Comparison of ENCODE assay signal across 9 mouse cellular contexts in the genomic region with DNA sequence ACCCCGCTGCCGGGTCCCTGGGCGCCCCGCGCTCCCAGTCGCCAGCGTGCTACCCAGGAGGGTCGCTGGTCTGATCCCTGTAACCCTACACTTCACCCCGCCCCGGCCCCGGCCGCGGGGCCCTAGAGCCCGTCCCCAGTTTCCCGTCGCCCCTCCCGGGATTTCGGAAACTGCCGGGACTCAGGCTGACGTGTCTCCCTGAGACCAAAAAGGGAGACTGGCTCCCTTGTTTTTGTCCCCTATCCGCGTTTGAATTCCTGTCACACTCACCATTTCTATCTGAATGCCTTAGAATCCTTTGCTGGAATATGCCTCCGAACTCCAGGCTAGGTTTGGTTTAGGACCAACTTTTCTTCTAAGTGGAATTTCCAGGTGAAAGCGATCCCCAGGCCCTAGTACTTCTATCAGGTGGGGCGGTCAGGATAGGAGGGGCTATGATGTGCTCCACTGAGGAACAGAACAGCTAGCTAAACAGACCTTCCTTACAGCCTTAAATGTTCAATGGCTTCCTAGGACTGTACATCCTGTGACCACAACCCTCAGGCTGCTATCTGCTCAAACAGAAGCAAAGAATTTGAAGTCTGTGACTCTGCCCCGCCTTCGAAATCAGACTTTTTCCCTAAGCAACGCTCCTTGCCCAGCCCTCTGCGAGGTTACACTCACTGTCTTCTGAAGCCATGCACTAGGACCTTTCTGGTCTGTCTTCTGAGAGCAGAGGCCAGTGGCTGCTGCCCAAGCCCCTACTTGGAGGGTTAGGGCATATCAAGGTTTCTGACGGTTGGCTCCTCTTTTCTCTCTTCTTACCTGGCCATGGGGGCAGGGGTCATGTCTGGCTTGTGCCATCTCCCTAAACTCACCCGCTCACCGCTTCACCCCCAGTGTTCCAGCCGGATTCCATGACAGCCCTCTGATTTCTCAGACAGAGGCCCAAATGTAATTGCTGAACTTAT. TPM values are rescaled to one million over a fixed set of nuclear protein-coding genes. Genes with fewer than 3 reads are reported as not detected.
DNase-seq lines count a peak whose midpoint lies in the region; ATAC-seq and TF ChIP-seq lines count a peak whose summit lies in the region.
"Had no signal": no experiment of that assay in that cellular context is flagged by ENCODE, and none has a peak within 500 bp of the region (broad histone marks: within the 10 kb centered on the region; RNA-seq: fewer than 3 reads in every experiment).

No protein-coding gene starts in this region.

- ATAC-seq in erythroblast, adult 5-6 weeks (replicated peaks; ENCODE audit: low FRiP score, poor library complexity, severe bottlenecking), result no peak
- peak; percentile 86 for ATAC-seq in forebrain, embryonic 13.5 days
- peak; percentile 85 for ATAC-seq in hindbrain, embryonic 11.5 days (ENCODE audit: low FRiP score)

- no peaks in the 10 kb centered on the region for H3K36me3 ChIP-seq in erythroblast, embryonic 14.5 days (ENCODE audit: control insufficient read depth)
- no peaks in the 10 kb centered on the region for H3K36me3 ChIP-seq in forebrain, embryonic 13.5 days (ENCODE audit: poor library complexity, severe bottlenecking)
- H3K36me3 ChIP-seq in hindbrain, embryonic 11.5 days (ENCODE audit: control insufficient read depth, insufficient read depth, low read length), result no peaks in the 10 kb centered on the region
- H3K36me3 ChIP-seq in myocyte (ENCODE audit: control insufficient read depth, insufficient read depth), result peaks cover 4% of the 10 kb centered on the region

- 8% methylated on average over 32 of the region's 33 CpGs for WGBS in forebrain, embryonic 13.5 days
- WGBS in hindbrain, embryonic 11.5 days, result 13% methylated on average over 26 of the region's 33 CpGs

- no peaks in the 10 kb centered on the region for H3K4me1 ChIP-seq in erythroblast, embryonic 14.5 days (ENCODE audit: control insufficient read depth)
- H3K4me1 ChIP-seq in forebrain, embryonic 13.5 days, result peaks cover 38% of the 10 kb centered on the region
- H3K4me1 ChIP-seq in hindbrain, embryonic 11.5 days (replicated peaks; ENCODE audit: control insufficient read depth, insufficient read depth, low read length), result peaks cover 12% of the 10 kb centered on the region; the same call in 1 of the 2 replicates

- TF ChIP-seq POLR2A in myocyte (IDR thresholded peaks at IDR 0.05; ENCODE audit: insufficient read length, low read depth), result no peak

- peak overlapping the region; percentile 9 for H3K4me3 ChIP-seq in erythroblast, embryonic 14.5 days (replicated peaks)
- H3K4me3 ChIP-seq in forebrain, embryonic 13.5 days, result peak overlapping the region; percentile 84
- peak overlapping the region; percentile 88 for H3K4me3 ChIP-seq in hindbrain, embryonic 11.5 days (ENCODE audit: low read depth, low read length)
- peak overlapping the region; percentile 95 for H3K4me3 ChIP-seq in myocyte

- peak overlapping the region; percentile 96 for H3K9ac ChIP-seq in forebrain, embryonic 13.5 days
- peak overlapping the region; percentile 97 for H3K9ac ChIP-seq in hindbrain, embryonic 11.5 days (ENCODE audit: low read depth, low read length)

- peak overlapping the region; percentile 77 for H3K27ac ChIP-seq in forebrain, embryonic 13.5 days
- H3K27ac ChIP-seq in hindbrain, embryonic 11.5 days (ENCODE audit: low read depth, low read length), result peak overlapping the region; percentile 67

- DNase-seq in adrenal gland, adult (ENCODE audit: inconsistent age in 2 of 2, low spot score in 1 of 2), result peak; percentile 57 to 81
- peak; percentile 81 for DNase-seq in hindbrain, embryonic 11.5 days (ENCODE audit: low spot score)
- DNase-seq in liver, result peak; percentile 59
- DNase-seq in c-Kit-positive CD71-positive TER-119-positive erythroid progenitor cells, embryonic 14.5 days (ENCODE audit: low spot score), result no peak

- no peaks in the 10 kb centered on the region for H3K9me3 ChIP-seq in erythroblast, embryonic 14.5 days (ENCODE audit: control insufficient read depth, low read length)
- H3K9me3 ChIP-seq in forebrain, embryonic 13.5 days (replicated peaks), result no peaks in the 10 kb centered on the region
- no peaks in the 10 kb centered on the region for H3K9me3 ChIP-seq in hindbrain, embryonic 11.5 days (ENCODE audit: control insufficient read depth, low read length)

- H3K27me3 ChIP-seq in erythroblast, embryonic 14.5 days (ENCODE audit: control insufficient read depth), result peaks cover 44% of the 10 kb centered on the region
- H3K27me3 ChIP-seq in forebrain, embryonic 13.5 days, result peaks cover 6% of the 10 kb centered on the region; the same call in 1 of the 2 replicates
- no peaks in the 10 kb centered on the region for H3K27me3 ChIP-seq in hindbrain, embryonic 11.5 days (ENCODE audit: control insufficient read depth, insufficient read depth, low read length)
- no peaks in the 10 kb centered on the region for H3K27me3 ChIP-seq in myocyte (ENCODE audit: control insufficient read depth, insufficient read depth, insufficient read length)
- H3K27me3 ChIP-seq: CH12.LX had no signal

- H3K4me2 ChIP-seq in forebrain, embryonic 13.5 days, result peak overlapping the region; percentile 84
- H3K4me2 ChIP-seq in hindbrain, embryonic 11.5 days (replicated peaks; ENCODE audit: low read depth, low read length), result peak overlapping the region; percentile 70
- H3K4me2 ChIP-seq in myocyte (ENCODE audit: low read depth), result peak overlapping the region; percentile 96

- H3ac ChIP-seq in myocyte (ENCODE audit: control insufficient read depth, insufficient read length), result peak overlapping the region; percentile 94

- H3K79me2 ChIP-seq in myocyte (ENCODE audit: control insufficient read depth, insufficient read depth), result peaks cover 44% of the 10 kb centered on the region

TF ChIP-seq in myocyte, 11 proteins besides CTCF, POLR2A, EP300 and RAD21:
- TF ChIP-seq USF1 (IDR thresholded peaks at IDR 0.05; ENCODE audit: low read depth) (no peak), MAX (IDR thresholded peaks at IDR 0.05; ENCODE audit: low read depth) (no peak), E2F4 (IDR thresholded peaks at IDR 0.05; ENCODE audit: insufficient read depth) (no peak), MYOD1 (IDR thresholded peaks at IDR 0.05; ENCODE audit: control insufficient read depth in 1 of 3, insufficient read length in 2 of 3, low read depth in 2 of 3) (no peak), CEBPB (IDR thresholded peaks at IDR 0.05; ENCODE audit: insufficient read depth, poor library complexity, severe bottlenecking) (no peak), POLR2AphosphoS2 (IDR thresholded peaks at IDR 0.05; ENCODE audit: insufficient read length, low read depth) (no peak), SRF (IDR thresholded peaks at IDR 0.05; ENCODE audit: control insufficient read depth, insufficient read length, low read depth) (no peak), REST (IDR thresholded peaks at IDR 0.05; ENCODE audit: insufficient read depth, insufficient read length) (no peak)

RNA-seq across cellular contexts. Expression of gene Amotl1, which starts 29.6 kb away (rescaled TPM):
- polyA plus RNA-seq in erythroblast, embryonic 14.5 days (2012), result 0.03 and 0.11 TPM in 2 replicates
- 0.21 TPM in 1 of 2 replicates, not detected in the other for total RNA-seq in erythroblast, adult 5-6 weeks (2015; ENCODE audit: low replicate concordance)
- not detected in 2 replicates for total RNA-seq in erythroblast, adult 5-6 weeks (2017; ENCODE audit: low replicate concordance)
- 10.6 and 11.9 TPM in 2 replicates for polyA plus RNA-seq in forebrain, embryonic 13.5 days (2015; fragmentation: Nextera tagmentation; extraction: Ambion mirVana)
- polyA plus RNA-seq in hindbrain, embryonic 11.5 days (2014; fragmentation: Nextera tagmentation; extraction: Ambion mirVana), result 15.7 and 17.9 TPM in 2 replicates
- 37.3 TPM for polyA plus RNA-seq in myocyte (2012; fragmentation: generic; extraction: Trizol)

Comparison
In these comparisons a context has a peak if more than half of its experiments do, and no peak if none do; other contexts are left out.
1. H3K4me3 ChIP-seq: peak in every context shown above with its lines; median percentile 95 in myocyte; 88 in hindbrain, embryonic 11.5 days; 84 in forebrain, embryonic 13.5 days; 9 in erythroblast, embryonic 14.5 days.
2. RNA of gene Amotl1, which starts 29.6 kb away (polyA plus RNA-seq): 37.3 TPM in myocyte (single experiment), 15.7 to 17.9 TPM in hindbrain, embryonic 11.5 days and 10.6 to 11.9 TPM in forebrain, embryonic 13.5 days; 0.03 to 0.11 TPM in erythroblast, embryonic 14.5 days; every median in the first group is over 10 times any median in the second.
3. Peak in every context shown above with its lines, with median percentiles within 50 percentile points of each other: H3K4me2 ChIP-seq.